In the genomic region with DNA sequence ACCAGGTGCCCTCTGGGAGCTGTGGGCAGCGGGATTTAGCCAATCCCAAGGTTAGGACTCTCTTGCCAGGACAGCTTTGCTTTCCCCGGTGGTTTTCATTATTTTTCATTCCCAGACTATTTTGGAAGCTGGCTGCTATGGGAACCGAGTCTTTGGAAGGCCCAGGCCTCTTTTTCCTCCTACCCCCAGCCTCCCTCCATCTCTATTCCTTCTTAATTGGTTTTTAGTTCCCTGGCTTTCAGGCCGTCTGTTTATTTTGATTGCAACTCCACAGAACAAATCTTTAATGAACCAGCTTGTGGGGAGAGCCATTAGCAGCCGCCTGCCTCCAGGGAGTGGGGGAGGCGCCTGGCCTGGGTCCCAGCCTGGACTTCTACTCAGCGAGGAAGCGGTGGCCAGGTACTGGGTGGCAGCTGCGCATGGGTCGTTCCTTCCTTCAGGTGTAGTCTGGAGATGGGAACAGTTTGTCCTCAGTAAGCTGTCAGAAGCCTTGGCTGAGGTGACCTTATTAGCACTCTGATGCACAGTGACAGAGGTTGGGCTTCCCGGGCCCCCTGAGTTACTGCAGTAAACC, we compare ENCODE assay signal across 8 mouse cellular contexts.
DNase-seq lines count a peak whose midpoint lies in the region; ATAC-seq and TF ChIP-seq lines count a peak whose summit lies in the region.

No protein-coding gene starts in this region.

- H3K27ac ChIP-seq in heart, embryonic 11.5 days (ENCODE audit: low read depth, low read length), result no peak overlapping the region
- peak overlapping the region; percentile 17 for H3K27ac ChIP-seq in heart, embryonic 10.5 days
- H3K27ac ChIP-seq in limb, embryonic 14.5 days (replicated peaks; ENCODE audit: low read depth, low read length), result peak overlapping the region; percentile 90
- peak overlapping the region; percentile 34; the same call in 1 of the 2 replicates for H3K27ac ChIP-seq in stomach, embryonic 16.5 days (ENCODE audit: low read length)

- no peaks in the 10 kb centered on the region for H3K36me3 ChIP-seq in heart, embryonic 11.5 days (ENCODE audit: control insufficient read depth, insufficient read depth, low read length)
- H3K36me3 ChIP-seq in heart, embryonic 10.5 days, result no peaks in the 10 kb centered on the region
- H3K36me3 ChIP-seq in limb, embryonic 14.5 days (ENCODE audit: control insufficient read depth, insufficient read depth, low read length), result no peaks in the 10 kb centered on the region
- H3K36me3 ChIP-seq in stomach, embryonic 16.5 days (ENCODE audit: control insufficient read depth, insufficient read depth, low read length), result no peaks in the 10 kb centered on the region

- no peaks in the 10 kb centered on the region for H3K9me3 ChIP-seq in heart, embryonic 11.5 days (replicated peaks; ENCODE audit: control insufficient read depth, low read length)
- H3K9me3 ChIP-seq in heart, embryonic 10.5 days, result no peaks in the 10 kb centered on the region
- no peaks in the 10 kb centered on the region for H3K9me3 ChIP-seq in limb, embryonic 14.5 days (ENCODE audit: control insufficient read depth, low read length)
- H3K9me3 ChIP-seq in stomach, embryonic 16.5 days (replicated peaks; ENCODE audit: control insufficient read depth, low read length), result no peaks in the 10 kb centered on the region

- no peaks in the 10 kb centered on the region for H3K27me3 ChIP-seq in heart, embryonic 11.5 days (ENCODE audit: control insufficient read depth, insufficient read depth, low read length)
- no peaks in the 10 kb centered on the region for H3K27me3 ChIP-seq in heart, embryonic 10.5 days (ENCODE audit: insufficient read depth, poor library complexity, severe bottlenecking)
- H3K27me3 ChIP-seq in limb, embryonic 14.5 days (ENCODE audit: control insufficient read depth, insufficient read depth, low read length), result no peaks in the 10 kb centered on the region
- H3K27me3 ChIP-seq in stomach, embryonic 16.5 days (ENCODE audit: control insufficient read depth, insufficient read depth, low read length), result no peaks in the 10 kb centered on the region

- no peak overlapping the region for H3K4me3 ChIP-seq in heart, embryonic 11.5 days (ENCODE audit: low read depth, low read length)
- no peak overlapping the region for H3K4me3 ChIP-seq in heart, embryonic 10.5 days
- no peak overlapping the region for H3K4me3 ChIP-seq in limb, embryonic 14.5 days (replicated peaks; ENCODE audit: low read length)
- H3K4me3 ChIP-seq in stomach, embryonic 16.5 days (replicated peaks; ENCODE audit: low read length), result no peak overlapping the region

- no peaks in the 10 kb centered on the region for H3K4me1 ChIP-seq in heart, embryonic 11.5 days (ENCODE audit: control insufficient read depth, insufficient read depth, low read length)
- peaks cover 18% of the 10 kb centered on the region for H3K4me1 ChIP-seq in heart, embryonic 10.5 days
- peaks cover 34% of the 10 kb centered on the region for H3K4me1 ChIP-seq in limb, embryonic 14.5 days (ENCODE audit: control insufficient read depth, insufficient read depth, low read length)
- H3K4me1 ChIP-seq in stomach, embryonic 16.5 days (ENCODE audit: control insufficient read depth, insufficient read depth, low read length), result peaks cover 23% of the 10 kb centered on the region

- no peak overlapping the region for H3K9ac ChIP-seq in heart, embryonic 11.5 days (ENCODE audit: low read depth, low read length)
- H3K9ac ChIP-seq in limb, embryonic 14.5 days (ENCODE audit: low read depth, low read length, severe bottlenecking), result no peak overlapping the region
- no peak overlapping the region for H3K9ac ChIP-seq in stomach, embryonic 16.5 days (ENCODE audit: low read length)

- no peak for TF ChIP-seq POLR2A in limb, embryonic 14.5 days (IDR thresholded peaks at IDR 0.05; ENCODE audit: borderline replicate concordance, extremely low read depth, insufficient read depth, insufficient read length)

- peak; percentile 62 to 77 for DNase-seq in heart, adult 18-20 months
- DNase-seq in embryo, embryonic 9.5 days (ENCODE audit: extremely low spot score), result peak; percentile 47
- DNase-seq in heart, embryonic 10.5 days (ENCODE audit: low spot score), result no peak
- DNase-seq in kidney, postnatal 10 days, result peak; percentile 86
- DNase-seq in limb, embryonic 14.5 days (ENCODE audit: low spot score), result peak; percentile 80

- ATAC-seq in heart, embryonic 11.5 days (replicated peaks; ENCODE audit: insufficient number of reproducible peaks, low FRiP score, low TSS enrichment), result no peak
- peak; percentile 74 for ATAC-seq in limb, embryonic 14.5 days (ENCODE audit: low FRiP score, low read depth)
- ATAC-seq in stomach, embryonic 16.5 days (ENCODE audit: insufficient read depth, low FRiP score), result peak; percentile 57; the same call in 1 of the 2 replicates
- ATAC-seq in erythroblast, adult 5-6 weeks (replicated peaks; ENCODE audit: low FRiP score, poor library complexity, severe bottlenecking), result no peak

- 54% methylated on average over 11 of the region's 11 CpGs for WGBS in heart, embryonic 11.5 days (ENCODE audit: insufficient replicate concordance)
- 60% methylated on average over 11 of the region's 11 CpGs for whole genome bisulfite sequencing in heart, embryonic 10.5 days
- 23% methylated on average over 11 of the region's 11 CpGs for WGBS in limb, embryonic 14.5 days
- 44% methylated on average over 11 of the region's 11 CpGs for WGBS in stomach, embryonic 16.5 days

- H3K4me2 ChIP-seq in heart, embryonic 11.5 days, result no peak overlapping the region
- no peak overlapping the region for H3K4me2 ChIP-seq in limb, embryonic 14.5 days (replicated peaks; ENCODE audit: low read depth, low read length, severe bottlenecking)
- no peak overlapping the region for H3K4me2 ChIP-seq in stomach, embryonic 16.5 days (ENCODE audit: low read depth, low read length)

Comparison
In these comparisons a context has a peak if more than half of its experiments do, and no peak if none do; other contexts are left out.
1. ATAC-seq: peak in limb, embryonic 14.5 days (single experiment) and stomach, embryonic 16.5 days (single experiment); none in heart, embryonic 11.5 days (single experiment) and erythroblast, adult 5-6 weeks (single experiment).